Mouse (Mus musculus) C2C12 (cell line): Measurements from ENCODE around the gene Snx29. TPM values are rescaled to one million over a fixed set of nuclear protein-coding genes. Genes with fewer than 3 reads are reported as not detected.

Source experiments
- H3K27me3 ChIP-seq: one replicate; pipeline ENCODE4 v1.6.1; 2011; ENCODE audit not compliant: control insufficient read depth, insufficient read depth, insufficient read length
- H3K36me3 ChIP-seq: one replicate; pipeline ENCODE4 v1.6.1; 2011; ENCODE audit not compliant: control insufficient read depth, insufficient read depth
- H3K4me3 ChIP-seq: one replicate; pipeline ENCODE4 v1.5.1; 2011; ENCODE audit warnings: mild to moderate bottlenecking, control low read depth; ENCODE audit not compliant: poor library complexity, insufficient read depth, severe bottlenecking
- H3K79me2 ChIP-seq: one replicate; pipeline ENCODE4 v1.6.1; 2011; ENCODE audit not compliant: control insufficient read depth, insufficient read depth
- H3K79me3 ChIP-seq: one replicate; pipeline ENCODE4 v1.6.1; 2011; ENCODE audit warnings: low read depth, control low read depth
- H3ac ChIP-seq: one replicate; pipeline ENCODE3; 2011; ENCODE audit warnings: low read depth; ENCODE audit not compliant: control insufficient read depth, insufficient read length
- CEBPB ChIP-seq: IDR thresholded peaks from one replicate; pipeline ENCODE4 v1.6.1; 2011; ENCODE audit warnings: low read depth, mild to moderate bottlenecking, control low read depth, moderate library complexity
- CTCF ChIP-seq: IDR thresholded peaks from one replicate; pipeline ENCODE4 v1.5.1; 2011; ENCODE audit not compliant: control insufficient read depth, insufficient read depth, insufficient read length
- FOSL1 ChIP-seq: IDR thresholded peaks from one replicate; pipeline ENCODE4 v1.8.0; 2011; ENCODE audit warnings: mild to moderate bottlenecking, low read length; ENCODE audit not compliant: poor library complexity, insufficient read depth, severe bottlenecking
- MAX ChIP-seq: IDR thresholded peaks from one replicate; pipeline ENCODE4 v1.6.1; 2011; ENCODE audit warnings: mild to moderate bottlenecking, control low read depth
- MYOD1 ChIP-seq: IDR thresholded peaks from one replicate; pipeline ENCODE4 v1.6.1; 2011; ENCODE audit warnings: low read depth; ENCODE audit not compliant: control insufficient read depth, insufficient read length
- MYOG ChIP-seq: IDR thresholded peaks from one replicate; pipeline ENCODE4 v1.6.1; 2011; ENCODE audit not compliant: control insufficient read depth, insufficient read length; ENCODE audit errors: extremely low read depth
- USF1 ChIP-seq: IDR thresholded peaks from one replicate; pipeline ENCODE4 v1.6.1; 2011; ENCODE audit warnings: low read depth, mild to moderate bottlenecking, control low read depth, moderate library complexity
- polyA plus RNA-seq: library from polyadenylated mRNA; unstranded; fragments of >200 nt; fragmentation: generic; extraction: Trizol; gene quantifications from one replicate; pipeline ENCODE4 v1.2.1, GENCODE M21; 2012; ENCODE audit warnings: missing spikeins

The Snx29 gene
- polyA plus RNA-seq, 1 experiment, result 0.62 TPM

DNA sequence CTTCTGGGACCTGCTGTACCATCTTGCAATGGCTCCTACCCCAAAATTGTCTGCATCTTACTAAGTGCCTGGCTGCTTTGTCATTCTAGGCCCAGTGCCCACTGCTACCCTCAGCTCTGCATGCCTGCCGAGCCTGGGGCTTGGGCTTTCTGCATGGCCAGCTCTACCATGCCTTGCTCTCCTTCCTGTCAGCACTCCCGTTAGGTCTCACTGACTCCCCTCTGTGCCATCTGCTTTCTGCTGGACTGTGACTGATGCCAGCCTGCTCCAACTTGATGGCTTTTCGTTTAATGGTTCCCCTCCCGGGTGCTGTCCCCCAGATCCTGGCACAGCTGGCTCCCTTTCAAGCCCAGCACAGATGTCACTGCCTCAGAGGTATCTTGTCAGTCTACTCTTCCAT, 150.1 kb downstream of the Snx29 start:
- Histone ChIP-seq H3K79me3 (no peaks in the 10 kb centered on the region), H3K79me2 (no peaks in the 10 kb centered on the region), H3K4me3 (no peak overlapping the region), H3K36me3 (no peaks in the 10 kb centered on the region), H3K27me3 (no peaks in the 10 kb centered on the region), H3ac (no peak overlapping the region)
- TF ChIP-seq USF1 (no peak), MYOD1 (no peak), CEBPB (no peak), FOSL1 (no peak), MYOG (no peak), CTCF (no peak), MAX (no peak)

GRCm38 (mm10) chr16:11473474-11473873, 150.8 kb downstream of the Snx29 start:
- Histone ChIP-seq H3ac (no peak overlapping the region), H3K36me3 (no peaks in the 10 kb centered on the region), H3K27me3 (no peaks in the 10 kb centered on the region), H3K4me3 (no peak overlapping the region), H3K79me2 (no peaks in the 10 kb centered on the region), H3K79me3 (no peaks in the 10 kb centered on the region)
- TF ChIP-seq FOSL1 (no peak), MYOD1 (no peak), CTCF (no peak), USF1 (no peak), MAX (no peak), CEBPB (no peak), MYOG (no peak)

DNA sequence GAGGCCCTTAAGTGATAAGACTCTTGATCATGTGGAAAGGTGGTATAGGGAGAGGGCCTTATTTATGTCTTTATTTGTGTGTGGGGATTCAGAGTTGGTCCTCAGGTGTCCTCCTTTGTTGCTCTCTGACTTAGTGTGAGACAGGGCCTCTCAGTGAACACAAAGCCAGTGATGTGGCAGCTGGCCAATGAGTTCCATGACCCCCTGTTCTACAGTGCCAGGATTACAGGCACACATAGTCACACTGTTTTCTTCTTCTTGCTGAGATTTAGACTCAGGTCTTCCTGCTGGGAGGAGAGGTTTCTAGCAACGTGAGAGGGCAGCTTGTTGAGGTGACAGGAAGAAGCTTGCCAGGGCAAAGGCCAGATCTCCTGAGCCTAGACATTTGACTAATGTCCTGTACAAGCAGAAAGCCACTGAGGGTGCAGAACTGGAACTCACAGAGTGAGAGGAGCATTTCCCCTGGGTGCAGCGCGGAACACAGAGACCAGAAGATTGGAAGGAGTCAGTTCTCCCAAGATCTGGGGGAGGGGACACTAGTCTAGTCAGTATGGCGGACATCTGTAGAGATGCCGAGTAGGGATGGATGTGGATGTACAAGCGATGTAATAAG, 151.3 kb downstream of the Snx29 start:
- H3K27me3 ChIP-seq, result no peaks in the 10 kb centered on the region
- H3K79me2 ChIP-seq, result no peaks in the 10 kb centered on the region
- no peak overlapping the region for H3K4me3 ChIP-seq
- H3K79me3 ChIP-seq, result no peaks in the 10 kb centered on the region
- H3K36me3 ChIP-seq, result no peaks in the 10 kb centered on the region
- no peak for TF ChIP-seq USF1
- TF ChIP-seq MAX, result no peak
- no peak for TF ChIP-seq CEBPB
- TF ChIP-seq MYOD1, result no peak
- no peak overlapping the region for H3ac ChIP-seq

GRCm38 (mm10) chr16:11475137-11475943, 152.6 kb downstream of the Snx29 start:
- H3K4me3 ChIP-seq, result no peak overlapping the region
- H3ac ChIP-seq, result no peak overlapping the region
- H3K79me2 ChIP-seq, result no peaks in the 10 kb centered on the region
- no peak for TF ChIP-seq CEBPB
- TF ChIP-seq FOSL1, result no peak
- no peak for TF ChIP-seq MYOD1
- TF ChIP-seq USF1, result no peak
- TF ChIP-seq MAX, result no peak
- TF ChIP-seq CTCF, result no peak
- TF ChIP-seq MYOG, result no peak
- H3K36me3 ChIP-seq, result no peaks in the 10 kb centered on the region
- no peaks in the 10 kb centered on the region for H3K27me3 ChIP-seq
- H3K79me3 ChIP-seq, result no peaks in the 10 kb centered on the region

DNA sequence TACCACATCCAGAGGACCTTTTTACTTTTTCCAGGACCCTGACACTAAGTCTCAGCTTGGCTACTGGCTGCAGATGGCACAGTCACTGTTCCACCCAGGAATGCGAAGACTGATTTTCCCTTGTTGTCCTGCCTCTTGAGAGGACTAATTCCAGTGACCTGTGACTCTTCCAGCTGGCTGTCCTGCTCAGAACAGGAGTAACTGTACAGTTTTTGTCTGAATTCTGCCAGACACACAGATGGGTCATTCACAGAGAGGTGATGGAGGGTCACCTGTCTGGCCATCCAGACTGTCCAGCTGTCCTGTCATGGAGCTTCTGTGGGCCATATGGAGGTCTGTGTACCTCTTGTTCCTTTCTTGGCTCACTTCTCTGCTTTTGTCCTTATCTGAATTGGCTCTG, 153.6 kb downstream of the Snx29 start:
- Histone ChIP-seq H3K4me3 (no peak overlapping the region), H3K36me3 (no peaks in the 10 kb centered on the region), H3K79me2 (no peaks in the 10 kb centered on the region), H3ac (no peak overlapping the region), H3K79me3 (no peaks in the 10 kb centered on the region), H3K27me3 (no peaks in the 10 kb centered on the region)
- TF ChIP-seq CTCF (no peak), FOSL1 (no peak), MYOG (no peak), CEBPB (no peak), MAX (no peak), MYOD1 (no peak), USF1 (no peak)
